Mouse (Mus musculus) embryonic facial prominence, embryonic 14.5 days (tissue): ENCODE data around the gene Prox1. TPM values are rescaled to one million over a fixed set of nuclear protein-coding genes. Genes with fewer than 3 reads are reported as not detected.

Source experiments
- ATAC-seq: fragments of 200-750 bp; cut with Nextera tagmentation; 2 replicates; pipeline ENCODE4 v1.8.0; 2017; ENCODE audit warnings: low read depth, moderate number of reproducible peaks, moderate TSS enrichment
- DNase-seq: peaks from one replicate; pipeline ENCODE4 v3.0.0-alpha.2; 2015; ENCODE audit warnings: low spot score
- H3K27ac ChIP-seq: fragments of 300-500 bp; sonication (generic); replicated peaks from 2 replicates; pipeline ENCODE4 v1.5.1; 2014; ENCODE audit warnings: low read depth, mild to moderate bottlenecking, low read length, moderate library complexity
- H3K27me3 ChIP-seq: fragments of 300-500 bp; sonication (generic); replicated peaks from 2 replicates; pipeline ENCODE4 v1.6.1; 2014; ENCODE audit warnings: low read length; ENCODE audit not compliant: control insufficient read depth, insufficient read depth
- H3K36me3 ChIP-seq: fragments of 300-500 bp; sonication (generic); 2 replicates; pipeline ENCODE4 v1.6.1; 2014; ENCODE audit warnings: low read length, mixed read lengths; ENCODE audit not compliant: control insufficient read depth, insufficient read depth
- H3K4me1 ChIP-seq: fragments of 300-500 bp; sonication (generic); 2 replicates; pipeline ENCODE4 v1.6.1; 2014; ENCODE audit warnings: antibody characterized with exemption, low read length; ENCODE audit not compliant: control insufficient read depth, insufficient read depth
- H3K4me2 ChIP-seq: fragments of 300-500 bp; sonication (generic); 2 replicates; pipeline ENCODE4 v1.6.1; 2014; ENCODE audit warnings: low read depth, mild to moderate bottlenecking, low read length, moderate library complexity, mixed read lengths
- H3K4me3 ChIP-seq: fragments of 300-500 bp; sonication (generic); 2 replicates; pipeline ENCODE4 v1.5.1; 2014; ENCODE audit warnings: low read depth, mild to moderate bottlenecking, low read length
- H3K9ac ChIP-seq: fragments of 300-500 bp; sonication (generic); 2 replicates; pipeline ENCODE4 v1.6.1; 2014; ENCODE audit warnings: low read depth, mild to moderate bottlenecking, low read length, moderate library complexity, mixed read lengths
- H3K9me3 ChIP-seq: fragments of 300-500 bp; sonication (generic); 2 replicates; pipeline ENCODE4 v1.6.1; 2016; ENCODE audit warnings: low read length; ENCODE audit not compliant: control insufficient read depth
- WGBS: fragments of 180-500 bp; shearing (Covaris S2); extraction: QIAGEN DNeasy Blood & Tissue Kit; methylation state at CpG from one replicate; pipeline ENCODE4 v1.1.7; 2014; 5-methylcytosine and 5-hydroxymethylcytosine counted together
- polyA plus RNA-seq: library from polyadenylated mRNA; unstranded; fragments of >200 nt; fragmentation: Nextera tagmentation; extraction: Ambion mirVana; gene quantifications from 2 replicates; pipeline ENCODE4 v1.2.1, GENCODE M21; 2014

The Prox1 gene
- polyA plus RNA-seq, 1 experiment from 2014 or later: 4.3 TPM

GRCm38 (mm10) chr1:190180861-190181260 lies 10.3 kb upstream of the Prox1 start:
- Histone ChIP-seq H3K9ac (no peak overlapping the region), H3K4me3 (no peak overlapping the region), H3K4me1 (no peaks in the 10 kb centered on the region), H3K4me2 (no peak overlapping the region), H3K9me3 (no peaks in the 10 kb centered on the region), H3K36me3 (no peaks in the 10 kb centered on the region), H3K27ac (no peak overlapping the region), H3K27me3 (peaks cover 7% of the 10 kb centered on the region)
- ATAC-seq (no peak), DNase-seq (no peak)
- 35% methylated on average over 6 of the region's 6 CpGs for WGBS

- H3K9ac ChIP-seq: no peak overlapping the region
These were observed 6.4 kb upstream of the Prox1 start for GRCm38 (mm10) chr1:190176961-190177360.

GRCm38 (mm10) chr1:190174671-190175661 lies 4.5 kb upstream of the Prox1 start:
- no peaks in the 10 kb centered on the region for H3K36me3 ChIP-seq
- no peak overlapping the region for H3K27ac ChIP-seq
- peak overlapping the region; percentile 39 for H3K4me3 ChIP-seq
- peak overlapping the region; percentile 68 for H3K4me2 ChIP-seq
- peak overlapping the region; percentile 49 for H3K9ac ChIP-seq
- DNase-seq: peak; percentile 3
- 3% methylated on average over 44 of the region's 65 CpGs for WGBS
- H3K4me1 ChIP-seq: peaks cover 12% of the 10 kb centered on the region; the same call in 1 of the 2 replicates
- H3K9me3 ChIP-seq: no peaks in the 10 kb centered on the region
- ATAC-seq: no peak
- H3K27me3 ChIP-seq: peaks cover 59% of the 10 kb centered on the region

More at GRCm38 (mm10) chr1:190176961-190177360, 6.4 kb upstream of the Prox1 start:
- ATAC-seq (no peak), DNase-seq (no peak)
- H3K4me2 ChIP-seq: no peak overlapping the region
- no peak overlapping the region for H3K4me3 ChIP-seq
- H3K4me1 ChIP-seq: peaks cover 12% of the 10 kb centered on the region; the same call in 1 of the 2 replicates
- no peak overlapping the region for H3K27ac ChIP-seq
- H3K9me3 ChIP-seq: no peaks in the 10 kb centered on the region
- peaks cover 45% of the 10 kb centered on the region for H3K27me3 ChIP-seq
- H3K36me3 ChIP-seq: no peaks in the 10 kb centered on the region
- WGBS: 28% methylated on average over 3 of the region's 3 CpGs

- WGBS: 3% methylated on average over 10 of the region's 13 CpGs
- DNase-seq (peak; percentile 62), ATAC-seq (no peak)
- Histone ChIP-seq H3K9ac (no peak overlapping the region), H3K9me3 (no peaks in the 10 kb centered on the region), H3K4me1 (peaks cover 17% of the 10 kb centered on the region), H3K36me3 (no peaks in the 10 kb centered on the region), H3K4me2 (peak overlapping the region; percentile 68; the same call in 1 of the 2 replicates), H3K4me3 (peak overlapping the region; percentile 39; the same call in 1 of the 2 replicates), H3K27me3 (peaks cover 66% of the 10 kb centered on the region), H3K27ac (no peak overlapping the region)
These were observed 3.7 kb upstream of the Prox1 start for GRCm38 (mm10) chr1:190174231-190174630.

GRCm38 (mm10) chr1:190173596-190173995 lies 3.1 kb upstream of the Prox1 start:
- H3K27me3 ChIP-seq: peaks cover 73% of the 10 kb centered on the region
- H3K36me3 ChIP-seq: no peaks in the 10 kb centered on the region
- no peak overlapping the region for H3K9ac ChIP-seq
- no peaks in the 10 kb centered on the region for H3K9me3 ChIP-seq
- 2% methylated on average over 12 of the region's 16 CpGs for WGBS
- no peak overlapping the region for H3K4me3 ChIP-seq
- peak; percentile 38 for DNase-seq
- peaks cover 20% of the 10 kb centered on the region for H3K4me1 ChIP-seq
- no peak overlapping the region for H3K4me2 ChIP-seq
- no peak overlapping the region for H3K27ac ChIP-seq
- no peak for ATAC-seq

GRCm38 (mm10) chr1:190172979-190173461 lies 2.5 kb upstream of the Prox1 start:
- Histone ChIP-seq H3K9me3 (no peaks in the 10 kb centered on the region), H3K4me2 (peak overlapping the region; percentile 24; the same call in 1 of the 2 replicates), H3K36me3 (no peaks in the 10 kb centered on the region), H3K27me3 (peaks cover 79% of the 10 kb centered on the region), H3K4me3 (peak overlapping the region; percentile 14; the same call in 1 of the 2 replicates), H3K4me1 (peaks cover 20% of the 10 kb centered on the region), H3K27ac (no peak overlapping the region), H3K9ac (no peak overlapping the region)
- DNase-seq (no peak), ATAC-seq (no peak)
- WGBS: 3% methylated on average over 24 of the region's 24 CpGs

- ATAC-seq: no peak
These were observed 1.9 kb upstream of the Prox1 start for GRCm38 (mm10) chr1:190172311-190172978.

GRCm38 (mm10) chr1:190171750-190172149 lies 1.2 kb upstream of the Prox1 start:
- no peaks in the 10 kb centered on the region for H3K36me3 ChIP-seq
- no peak for DNase-seq
- no peak overlapping the region for H3K4me2 ChIP-seq
- no peak for ATAC-seq
- no peak overlapping the region for H3K9ac ChIP-seq
- no peak overlapping the region for H3K27ac ChIP-seq
- WGBS: 2% methylated on average over 12 of the region's 12 CpGs
- H3K4me3 ChIP-seq: no peak overlapping the region
- no peaks in the 10 kb centered on the region for H3K9me3 ChIP-seq
- peaks cover 20% of the 10 kb centered on the region for H3K4me1 ChIP-seq
- peaks cover 89% of the 10 kb centered on the region for H3K27me3 ChIP-seq

More at GRCm38 (mm10) chr1:190172311-190172978, 1.9 kb upstream of the Prox1 start:
- Histone ChIP-seq H3K9me3 (no peaks in the 10 kb centered on the region), H3K27me3 (peaks cover 84% of the 10 kb centered on the region), H3K4me3 (peak overlapping the region; percentile 14), H3K4me2 (peak overlapping the region; percentile 24; the same call in 1 of the 2 replicates), H3K27ac (no peak overlapping the region), H3K9ac (no peak overlapping the region), H3K36me3 (no peaks in the 10 kb centered on the region), H3K4me1 (peaks cover 20% of the 10 kb centered on the region)
- 3% methylated on average over 32 of the region's 32 CpGs for WGBS
- DNase-seq: no peak
